Mouse (Mus musculus) NIH3T3 (cell line): ENCODE results near the gene Cdca7.

Experiments
- DNase-seq: peaks from one replicate; pipeline ENCODE4 v3.0.0-alpha.2; 2012; ENCODE audit warnings: low read depth

Gene Cdca7

DNA sequence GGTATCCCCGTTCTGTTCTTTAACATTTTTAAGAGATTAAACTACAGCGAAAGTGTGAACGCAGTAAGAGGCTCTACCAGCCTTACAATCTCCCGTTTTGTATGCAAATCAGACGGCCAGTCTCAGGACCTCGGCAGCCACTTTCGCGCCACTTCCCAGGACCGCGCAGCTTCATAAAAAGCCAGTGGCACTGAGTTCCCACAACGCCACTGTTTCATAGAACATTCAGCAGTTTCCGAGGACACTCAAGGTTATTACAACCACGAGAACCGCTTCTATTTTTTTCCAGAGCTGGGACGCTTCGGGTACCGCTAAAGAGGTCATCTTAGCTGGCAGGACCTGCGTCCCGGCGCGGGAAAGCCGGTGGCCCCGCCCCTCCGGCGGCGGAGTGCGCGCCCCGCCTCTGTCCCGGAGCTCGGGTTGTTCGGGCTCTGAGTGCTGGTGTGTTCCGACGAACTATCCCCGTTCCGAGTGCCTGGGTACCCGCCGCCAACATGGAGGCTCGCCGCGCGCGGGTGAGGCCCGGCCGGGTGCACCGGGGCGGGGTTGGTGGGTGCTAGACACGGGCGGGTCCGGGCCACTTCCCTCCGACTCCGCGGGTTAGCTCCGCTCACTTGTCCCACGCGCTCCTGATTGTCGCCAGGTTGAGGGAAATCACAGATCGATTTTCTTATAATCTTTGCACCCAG is at the start of gene Cdca7:
Cdca7 (plus strand) TSS at position 363 of the 689 bp plus-strand sequence.
- DNase-seq, result peak; percentile 84

DNA sequence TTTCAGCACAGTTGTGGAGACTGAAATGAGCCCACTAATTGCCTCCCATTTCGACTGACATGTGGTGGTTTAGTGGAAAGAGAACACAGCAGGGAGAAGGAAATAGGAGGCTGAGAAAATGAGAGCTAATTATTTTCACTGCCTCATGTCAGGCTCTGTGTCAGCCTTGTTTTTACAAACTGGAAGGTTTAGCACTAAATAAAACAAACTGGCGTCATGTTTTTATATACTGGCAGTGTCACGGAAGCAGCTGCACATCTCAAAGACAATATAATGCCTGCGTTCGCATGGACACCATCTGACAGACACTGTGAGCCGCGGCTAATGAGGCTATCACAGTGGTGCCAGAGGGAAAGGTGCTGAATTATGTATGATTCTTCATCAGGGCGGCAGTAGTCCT is 49.2 kb upstream of the Cdca7 start:
- DNase-seq, result no peak

DNA sequence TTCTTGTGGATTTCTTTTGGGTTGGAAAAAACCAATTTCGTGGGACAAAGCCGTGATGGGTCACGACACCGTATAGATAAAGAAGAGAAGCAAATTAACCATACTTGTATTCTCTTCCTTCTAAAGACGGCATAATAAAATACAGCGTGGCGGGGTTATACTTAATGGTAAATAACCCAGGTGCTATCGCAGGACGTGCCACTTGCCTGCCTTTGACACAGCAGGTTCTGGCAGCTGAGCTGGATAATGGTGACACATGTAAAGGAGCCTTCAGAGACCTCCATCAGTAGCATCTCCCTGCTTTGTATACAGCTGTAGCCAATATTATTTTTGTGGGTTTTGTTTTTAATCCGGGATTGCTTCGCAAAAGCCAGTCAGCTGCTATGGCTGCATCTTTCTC is 48.7 kb upstream of the Cdca7 start:
- no peak for DNase-seq

DNA sequence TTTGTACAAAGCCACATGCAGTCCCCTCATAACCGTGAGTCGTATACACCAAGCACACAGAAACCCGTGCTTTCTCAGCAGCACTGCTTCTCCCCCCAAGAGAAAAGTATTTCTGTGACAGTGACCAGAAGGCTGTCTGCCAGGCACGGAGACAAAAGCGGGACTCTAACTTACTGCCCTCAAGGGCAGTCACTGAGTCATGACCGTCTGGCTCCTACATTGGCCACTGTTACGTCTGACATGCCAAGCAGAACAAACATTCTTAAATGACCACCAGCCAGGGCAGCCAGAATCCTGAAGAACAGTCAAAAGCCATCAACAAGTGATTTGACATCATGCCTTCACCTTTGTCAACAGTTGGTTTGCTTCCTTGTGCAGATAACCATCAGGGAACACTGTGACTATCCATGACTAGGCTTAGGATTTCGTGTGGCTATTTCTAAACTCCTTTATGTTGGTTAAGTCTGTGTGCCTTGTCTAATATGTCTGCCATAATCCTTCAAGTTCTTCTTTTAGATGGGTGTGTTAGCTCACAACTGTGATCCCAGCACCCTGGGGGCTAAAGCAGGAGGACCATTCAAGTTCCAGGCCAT is 36.9 kb upstream of the Cdca7 start:
- DNase-seq, result no peak

DNA sequence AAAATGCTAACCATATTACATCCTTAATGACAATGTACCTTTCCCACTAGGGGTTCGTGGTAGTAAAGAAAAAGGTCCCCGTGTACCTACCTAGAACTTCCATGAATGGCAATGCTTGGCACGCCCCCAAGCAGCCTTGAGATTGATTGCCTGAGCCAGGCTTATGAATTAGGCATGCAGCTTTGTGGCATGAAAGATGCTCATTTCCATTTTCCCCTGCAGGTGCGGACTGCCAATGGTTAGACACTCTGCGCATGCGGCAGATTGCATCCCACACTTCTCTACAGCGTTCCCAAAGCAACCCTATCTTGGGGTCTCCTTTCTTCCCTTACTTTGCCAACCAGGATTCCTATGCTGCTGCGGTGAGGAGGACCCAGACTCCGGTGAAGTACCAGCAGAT is 34.9 kb upstream of the Cdca7 start:
- DNase-seq, result no peak

DNA sequence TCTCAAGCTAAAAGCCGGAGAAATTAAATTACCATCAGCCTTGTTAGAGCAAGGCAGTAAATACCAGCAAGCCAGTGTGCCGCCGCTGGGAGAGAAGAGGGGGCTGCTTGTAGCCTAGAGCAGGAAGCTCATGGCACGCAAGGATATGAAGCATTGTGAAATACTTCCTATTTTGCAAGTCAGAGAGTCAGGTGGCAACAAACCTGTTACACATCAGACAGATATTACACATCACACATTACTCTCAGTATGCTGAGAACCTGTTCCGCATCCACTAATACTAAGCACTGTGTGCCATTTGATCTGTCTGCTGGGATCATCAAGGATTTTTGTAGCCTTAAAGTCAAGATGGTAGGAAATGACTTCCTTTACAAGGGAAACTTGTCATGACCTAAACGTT is 33.1 kb upstream of the Cdca7 start:
- no peak for DNase-seq

DNA sequence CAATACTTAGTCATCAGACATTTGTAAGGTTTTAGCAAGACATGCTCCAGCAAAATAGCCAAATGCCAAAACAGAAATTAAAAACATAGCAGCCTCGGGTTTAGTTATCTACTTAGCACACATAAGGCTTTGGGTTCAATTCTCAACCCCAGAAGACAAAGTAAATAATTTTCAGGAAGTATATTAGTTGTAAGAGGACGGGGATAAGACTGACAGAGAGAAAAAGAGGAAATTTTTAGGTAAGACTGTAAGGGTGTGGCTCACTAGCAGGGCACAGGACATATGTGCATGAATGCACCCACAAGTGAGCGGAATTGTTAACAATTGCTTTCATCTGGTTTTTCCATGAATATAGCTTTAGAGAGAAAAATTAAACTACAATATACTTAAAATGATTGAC is 32.0 kb upstream of the Cdca7 start:
- no peak for DNase-seq

DNA sequence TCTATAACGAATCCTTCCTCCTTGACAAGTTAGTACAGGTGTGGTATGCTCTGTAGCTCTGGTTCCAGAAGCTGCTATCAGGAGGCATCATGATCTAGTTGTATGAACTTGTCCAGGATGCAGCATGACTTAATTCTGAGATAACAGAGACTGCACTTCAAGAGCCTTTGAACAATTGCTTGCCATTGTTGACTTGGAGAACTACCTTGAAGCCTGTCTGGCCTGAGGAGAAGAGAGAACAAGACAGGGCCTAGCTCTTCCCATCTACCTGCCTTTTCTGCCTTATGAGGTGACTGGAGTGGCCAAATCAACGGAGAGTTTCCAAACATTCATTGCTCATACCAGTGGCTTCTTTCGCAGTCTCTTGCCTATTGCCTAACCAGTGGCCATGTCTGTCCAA is 29.9 kb upstream of the Cdca7 start:
- no peak for DNase-seq

DNA sequence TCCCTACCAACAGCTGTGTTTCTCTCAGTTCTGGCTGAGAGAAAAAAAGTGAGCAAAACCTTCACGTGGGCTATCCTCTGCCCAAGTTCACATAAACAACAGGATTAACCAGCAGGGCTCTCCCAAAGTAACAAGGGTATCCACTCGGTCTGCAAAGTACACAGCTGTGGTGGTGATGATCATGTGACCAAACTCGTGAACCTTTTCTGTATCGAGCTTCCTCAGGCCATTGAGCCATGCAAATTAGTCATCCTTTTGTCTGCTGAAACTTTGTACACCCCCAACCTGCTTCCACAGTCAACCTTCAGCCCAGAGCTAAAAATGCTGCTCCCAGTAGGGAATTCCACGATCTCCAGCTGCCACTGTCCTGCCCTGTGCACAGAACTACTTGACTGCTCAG is 29.3 kb upstream of the Cdca7 start:
- DNase-seq, result no peak

DNA sequence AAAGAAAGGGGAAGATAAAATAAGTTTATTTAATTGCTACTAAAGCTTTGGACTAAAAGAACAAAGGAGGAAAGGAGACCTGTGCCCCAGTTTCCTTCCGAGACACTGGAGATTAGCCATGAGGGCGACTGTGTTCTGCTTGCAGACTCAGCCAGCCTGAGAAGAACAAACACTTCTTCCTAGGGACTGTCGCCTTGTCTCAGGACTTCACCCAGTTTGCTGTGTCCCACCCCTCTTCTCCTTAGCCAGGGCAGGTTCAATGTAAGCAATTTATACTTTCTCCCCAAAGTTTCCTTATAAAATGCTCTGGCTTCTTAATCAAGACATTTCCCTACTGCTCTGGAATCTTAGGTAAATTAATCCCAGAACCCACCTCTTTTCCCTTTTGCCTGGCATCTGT is 22.4 kb upstream of the Cdca7 start:
- no peak for DNase-seq

DNA sequence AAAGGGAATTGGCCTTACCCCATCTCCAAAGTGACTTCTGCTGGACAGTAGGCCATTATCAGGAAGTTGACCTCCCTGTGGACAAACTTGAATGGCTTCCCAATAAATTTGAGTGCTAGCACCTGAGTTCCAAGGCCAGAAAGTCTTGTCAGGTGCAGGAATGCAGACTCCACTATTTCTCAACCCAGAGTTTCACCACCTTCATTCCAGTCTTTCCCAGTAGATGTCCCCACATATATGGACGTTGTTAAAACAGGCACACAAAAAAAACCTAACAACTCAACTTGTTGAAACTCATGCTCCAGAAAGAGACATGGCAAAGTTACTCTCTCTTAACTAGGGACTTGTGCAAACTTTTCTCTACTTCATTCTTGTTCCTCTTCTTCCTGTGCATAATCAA is 19.8 kb upstream of the Cdca7 start:
- no peak for DNase-seq

DNA sequence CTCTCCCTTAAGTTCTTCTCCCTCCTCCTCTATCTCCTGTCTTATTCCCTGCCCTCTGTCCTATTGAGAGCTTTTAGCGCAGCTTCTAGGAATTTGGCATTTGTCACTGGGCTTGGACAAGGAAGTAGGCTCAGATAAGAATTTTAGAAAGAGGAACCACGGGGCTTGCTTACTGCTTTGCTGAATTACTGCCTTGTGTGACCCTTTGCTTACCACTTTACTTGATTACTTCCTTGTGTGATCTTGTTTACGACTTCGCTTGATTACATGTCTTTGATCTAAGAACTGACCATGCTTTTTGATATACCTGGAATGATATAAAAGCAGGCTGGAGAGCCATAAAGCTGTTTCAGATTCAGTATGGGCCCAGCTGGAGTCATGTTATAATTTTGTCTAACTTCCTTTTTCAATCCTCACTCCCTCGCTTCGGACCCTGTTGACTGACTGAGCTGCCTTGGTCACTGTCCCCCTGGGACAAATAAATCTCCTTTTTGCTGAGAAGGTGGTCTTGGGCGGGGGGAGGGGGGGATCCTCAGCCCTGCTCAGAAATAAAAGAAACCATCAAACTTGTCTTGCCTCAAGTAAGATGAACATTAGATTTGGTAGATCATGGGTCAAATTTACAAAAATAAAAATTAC is 11.5 kb upstream of the Cdca7 start:
- DNase-seq, result no peak

DNA sequence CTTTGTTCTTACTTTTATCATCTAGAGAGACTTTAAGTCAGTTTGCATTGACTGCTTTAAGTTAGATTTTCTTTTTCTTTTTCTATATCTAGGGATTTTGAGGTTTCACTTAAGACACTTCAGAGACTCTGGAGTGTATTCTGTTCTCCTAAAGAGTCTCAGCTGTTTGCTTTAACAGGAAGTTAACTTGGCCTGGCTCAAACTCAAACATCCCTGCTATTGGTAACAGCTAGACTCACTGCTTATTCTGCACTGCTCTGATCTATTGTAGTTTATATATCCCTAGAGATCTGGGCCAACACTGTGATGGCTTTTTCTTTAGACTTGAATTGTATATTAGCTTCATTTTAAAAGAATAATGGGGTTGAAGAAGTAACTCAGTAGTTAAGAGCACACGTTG is 8.4 kb upstream of the Cdca7 start:
- DNase-seq, result no peak

DNA sequence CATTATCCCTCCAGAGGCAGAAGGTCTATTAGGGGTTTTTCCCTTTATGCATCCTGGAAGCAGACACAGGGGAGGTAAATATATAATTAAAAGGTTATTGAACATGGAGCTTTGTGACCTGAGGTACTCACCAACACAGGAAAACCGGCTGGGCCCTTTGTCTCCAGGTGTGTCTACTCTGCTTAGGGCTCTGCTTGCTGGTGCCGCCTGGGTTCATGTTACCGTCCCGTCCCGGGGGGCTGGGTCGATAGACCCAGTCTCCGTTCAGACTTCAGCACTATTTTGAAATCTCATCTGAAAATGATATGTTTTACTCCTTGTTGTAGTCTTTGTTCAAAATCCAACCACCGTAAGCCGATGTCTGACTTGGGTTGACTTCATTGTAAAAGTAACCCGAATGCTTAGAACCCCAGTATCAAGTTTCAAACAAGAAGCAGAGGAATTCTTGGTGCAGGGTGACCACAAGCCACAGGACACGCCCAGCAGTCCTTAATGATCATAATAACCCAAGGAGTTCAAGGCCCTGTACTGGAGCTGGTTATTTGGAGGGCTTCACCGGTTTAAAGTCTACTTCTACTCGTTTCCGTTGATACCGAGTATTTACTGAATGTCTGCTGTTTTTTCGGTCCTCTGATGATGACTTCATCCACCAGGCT is 4.4 kb upstream of the Cdca7 start:
- no peak for DNase-seq

DNA sequence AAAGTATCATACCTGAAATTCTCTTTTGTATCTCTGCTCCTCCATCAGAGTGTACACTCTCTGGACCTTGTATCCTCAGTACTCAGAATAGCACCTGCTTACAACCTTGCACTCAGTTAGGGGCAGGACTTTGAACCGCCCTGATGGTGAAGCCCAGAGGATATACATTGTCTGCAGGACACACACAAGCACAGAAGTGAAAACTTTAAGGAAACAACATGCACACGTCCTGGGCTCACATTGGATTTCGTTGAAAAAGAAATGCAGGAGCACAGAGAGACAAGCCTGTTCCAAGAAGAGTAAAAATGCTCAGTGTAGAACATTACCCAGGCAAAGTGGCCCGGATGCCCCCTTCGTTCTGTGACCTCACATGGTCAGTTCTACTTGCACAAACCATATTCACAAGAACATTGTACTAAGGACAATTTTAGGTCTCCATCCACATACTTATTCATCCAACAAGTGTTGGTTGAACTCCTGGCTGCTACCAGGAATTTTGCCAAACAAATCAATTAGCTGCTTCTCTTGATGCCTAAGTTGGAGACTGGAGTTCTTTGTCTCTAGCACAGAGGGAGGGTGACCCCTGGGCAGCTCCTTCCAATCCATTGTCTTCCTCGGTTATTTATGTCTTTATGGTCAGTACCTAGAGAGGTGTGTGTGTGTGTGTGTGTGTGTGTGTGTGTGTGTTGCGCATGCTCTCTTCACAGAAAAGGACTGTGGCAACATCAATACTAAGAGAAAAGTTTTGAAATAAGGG is 1.2 kb upstream of the Cdca7 start:
- DNase-seq, result peak; percentile 17

DNA sequence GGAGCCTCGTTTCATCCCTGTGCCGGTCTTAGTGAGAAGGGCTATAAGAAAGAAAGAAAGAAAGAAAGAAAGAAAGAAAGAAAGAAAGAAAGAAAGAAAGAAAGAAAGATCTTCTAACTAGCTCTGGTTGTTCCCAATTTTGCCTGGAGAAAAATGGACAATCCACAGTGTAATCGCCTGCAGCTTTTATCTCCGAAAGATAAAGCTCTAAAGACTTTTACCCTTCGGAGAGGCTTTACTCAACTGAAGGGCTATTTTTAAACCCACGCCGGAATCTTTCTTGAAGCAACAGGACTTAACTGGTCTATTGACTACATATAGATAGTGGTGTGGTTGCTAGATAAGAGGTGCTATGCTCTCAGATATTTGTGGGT is 549 bp upstream of the Cdca7 start:
- no peak for DNase-seq

DNA sequence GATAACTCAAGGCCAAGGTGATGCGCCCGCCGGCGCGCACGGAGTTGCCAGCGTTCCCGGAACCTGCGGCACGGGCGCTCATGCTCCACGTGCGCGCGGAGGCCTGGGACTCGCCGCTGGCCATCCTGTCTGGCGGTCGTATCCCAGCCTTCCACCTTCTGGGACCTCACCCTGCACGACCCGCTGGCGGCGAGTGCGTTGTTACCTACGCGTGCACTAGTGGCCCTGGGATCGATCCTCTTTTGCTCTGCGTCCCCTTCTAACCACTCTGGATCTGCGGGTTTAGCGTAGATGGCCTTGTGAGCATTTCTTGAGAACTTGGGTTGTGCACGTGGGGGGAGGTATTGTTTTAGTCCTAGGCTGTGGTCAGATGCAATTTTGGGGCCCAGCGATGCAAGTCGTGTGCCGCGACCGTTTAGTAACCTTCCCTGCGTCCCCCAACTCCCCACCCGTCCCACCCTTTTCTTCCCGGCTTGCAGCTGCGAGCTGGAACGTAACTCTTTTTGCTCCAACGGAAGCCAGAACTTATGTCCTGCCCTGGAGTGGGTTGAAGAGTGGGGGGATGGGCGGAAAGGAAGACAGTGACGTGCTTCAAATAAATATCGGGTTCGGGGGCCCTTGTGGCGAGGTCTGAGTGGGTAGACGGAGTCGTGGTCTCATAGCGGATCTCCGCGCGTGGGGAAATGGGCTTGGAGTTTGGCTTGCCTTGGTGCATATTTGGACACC is 690 bp downstream of the Cdca7 start:
- peak; percentile 52 for DNase-seq

DNA sequence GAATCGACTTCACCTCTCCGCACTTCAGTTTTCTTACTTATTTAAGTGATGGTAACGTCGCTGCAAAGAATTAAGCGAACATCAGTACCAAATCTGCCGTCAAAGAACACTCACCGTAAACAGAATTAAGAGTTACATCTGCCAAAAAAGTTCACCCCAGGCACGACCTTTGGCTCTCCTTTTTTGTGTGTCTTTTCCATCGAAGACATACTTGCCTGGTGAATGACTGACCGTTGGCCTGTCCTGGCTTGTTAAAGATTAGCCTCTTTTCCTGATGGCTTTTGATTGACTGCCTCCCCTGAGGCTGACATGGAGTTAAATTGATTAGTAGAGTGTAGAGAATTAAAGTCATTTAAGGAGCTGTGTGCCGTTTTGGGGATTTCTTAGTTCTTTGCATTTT is 1.3 kb downstream of the Cdca7 start:
- DNase-seq, result no peak

DNA sequence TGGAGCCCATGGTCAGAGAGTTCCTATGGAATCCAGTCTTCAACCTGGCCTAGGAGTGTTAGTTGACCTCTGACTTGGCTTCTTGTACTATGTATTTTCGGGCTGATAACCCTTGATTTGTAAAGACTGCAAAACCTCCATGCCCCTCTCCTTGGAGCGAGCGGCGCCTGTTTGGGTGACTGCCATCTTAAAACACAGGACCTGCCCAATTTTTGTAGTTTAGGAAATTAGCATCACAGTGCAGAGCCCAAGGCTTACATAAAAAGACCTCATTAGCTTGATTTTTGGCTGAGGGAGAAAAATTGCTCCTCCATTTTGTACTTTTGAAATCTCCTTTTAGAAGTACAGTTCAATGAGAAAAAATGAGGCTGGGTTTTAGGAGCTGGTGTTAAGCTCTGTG is 2.2 kb downstream of the Cdca7 start:
- DNase-seq, result no peak

DNA sequence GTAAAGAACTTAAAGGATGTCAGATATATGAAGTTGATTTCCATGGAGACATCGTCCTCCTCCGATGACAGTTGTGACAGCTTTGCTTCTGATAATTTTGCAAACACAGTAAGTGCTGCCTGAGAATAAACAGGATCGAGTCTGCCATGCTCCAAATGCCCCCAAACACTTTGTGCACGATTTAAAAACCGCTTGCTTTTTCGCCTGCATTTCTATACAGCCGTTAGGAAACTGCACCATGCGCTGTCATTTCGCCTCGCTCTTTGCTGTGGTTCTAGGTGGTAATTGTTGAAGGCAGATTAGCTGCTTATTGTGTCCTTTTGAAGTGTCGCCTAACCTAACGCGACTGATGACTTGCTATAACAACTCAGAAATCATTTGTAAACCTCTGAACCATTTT is 3.0 kb downstream of the Cdca7 start:
- no peak for DNase-seq

DNA sequence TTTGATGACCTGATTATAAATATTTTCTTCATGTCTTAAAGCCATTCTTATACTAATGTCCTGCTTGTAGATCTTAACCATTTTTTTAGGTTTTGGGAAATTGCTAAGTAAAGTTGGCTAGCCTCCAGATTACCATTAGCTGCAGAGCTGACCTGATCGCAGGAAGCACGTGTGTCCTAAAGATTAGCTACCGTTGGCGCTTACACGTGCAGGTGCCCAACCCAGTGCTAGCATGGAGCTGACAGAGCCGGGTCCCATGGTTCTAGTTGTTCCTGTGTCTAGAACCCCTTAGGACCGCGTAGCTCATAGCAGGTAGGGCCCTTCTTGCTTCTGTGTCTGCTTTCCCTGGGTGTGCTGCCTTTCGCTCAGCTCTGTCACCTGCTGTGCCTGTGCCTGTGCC is 3.9 kb downstream of the Cdca7 start:
- no peak for DNase-seq

DNA sequence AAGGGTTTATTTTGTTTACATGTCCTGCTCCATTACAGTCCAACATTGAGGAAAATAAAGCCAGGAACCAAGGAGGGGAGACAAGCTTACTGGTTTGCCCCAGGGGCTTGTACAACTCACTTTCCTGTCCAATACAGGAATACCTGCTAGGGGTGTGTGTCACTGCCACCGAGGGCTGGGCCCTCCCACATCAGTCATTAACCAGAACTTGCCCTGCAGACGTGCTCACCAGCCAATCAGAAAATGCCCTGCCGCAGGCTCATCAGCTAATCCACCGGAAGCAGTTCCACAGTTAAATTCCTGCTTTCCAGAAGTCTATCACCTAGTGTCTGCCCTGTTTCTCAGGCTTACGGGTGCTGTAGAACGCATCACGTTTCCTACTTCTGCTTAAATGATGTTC is 15.7 kb downstream of the Cdca7 start:
- DNase-seq, result no peak
